Mouse (Mus musculus): ENCODE measurements around the gene Akap2. TPM values are rescaled to one million over a fixed set of nuclear protein-coding genes. Genes with fewer than 3 reads are reported as not detected.

The Akap2 gene
- polyA plus RNA-seq, 1 experiment = 20.8 TPM

- Histone ChIP-seq H3K4me3 (ENCODE audit: insufficient read depth, low read length) (no peak overlapping the region), H3K4me1 (ENCODE audit: control insufficient read depth, insufficient read depth, low read length) (peaks cover 1% of the 10 kb centered on the region; the same call in 1 of the 2 replicates), H3K27ac (ENCODE audit: insufficient read depth, low read length) (no peak overlapping the region)
- TF ChIP-seq POLR2A (IDR thresholded peaks at IDR 0.05; ENCODE audit: extremely low read depth, insufficient read depth, low read length) (no peak), CTCF (IDR thresholded peaks at IDR 0.05; ENCODE audit: extremely low read depth, insufficient read depth, low read length) (no peak)
Measured at GRCm38 (mm10) chr4:57738856-57739552, 21.5 kb downstream of the Akap2 start.

DNA sequence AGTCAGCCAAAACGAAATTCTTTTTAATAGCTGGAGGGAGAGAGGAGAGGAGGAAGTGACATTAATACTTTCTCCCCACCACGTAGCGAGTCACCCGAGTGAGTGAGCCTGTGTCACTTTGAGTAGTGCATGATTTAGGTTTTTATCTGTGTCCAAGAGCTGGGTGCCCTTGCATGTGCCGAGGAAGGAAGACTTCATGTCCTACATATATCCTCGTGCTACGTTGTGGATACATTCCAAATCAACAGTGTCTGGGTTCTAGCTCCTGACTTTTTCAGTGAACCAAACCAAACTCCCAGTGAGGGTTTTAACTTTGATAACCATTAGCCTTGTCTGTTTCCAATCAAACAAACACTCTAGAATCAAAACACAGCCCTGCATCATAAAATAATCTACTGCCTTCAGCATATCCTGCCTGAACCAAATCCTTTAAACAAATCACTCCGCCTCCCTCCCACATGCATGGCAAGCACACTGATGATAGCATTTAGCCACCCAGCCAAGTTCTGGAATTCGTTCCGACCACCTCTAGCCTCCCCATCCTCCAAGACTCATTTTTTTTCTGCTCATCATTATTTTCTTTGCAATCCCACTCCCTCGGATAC lies 26.0 kb downstream of the Akap2 start:
- H3K4me1 ChIP-seq (ENCODE audit: control insufficient read depth, insufficient read depth, low read length) = peaks cover 1% of the 10 kb centered on the region; the same call in 1 of the 2 replicates
- H3K27ac ChIP-seq (ENCODE audit: insufficient read depth, low read length) = no peak overlapping the region
- TF ChIP-seq POLR2A (IDR thresholded peaks at IDR 0.05; ENCODE audit: extremely low read depth, insufficient read depth, low read length) (no peak), CTCF (IDR thresholded peaks at IDR 0.05; ENCODE audit: extremely low read depth, insufficient read depth, low read length) (no peak)
- H3K4me3 ChIP-seq (ENCODE audit: insufficient read depth, low read length) = no peak overlapping the region

- Histone ChIP-seq H3K4me1 (ENCODE audit: control insufficient read depth, insufficient read depth, low read length) (no peaks in the 10 kb centered on the region), H3K4me3 (ENCODE audit: insufficient read depth, low read length) (no peak overlapping the region), H3K27ac (ENCODE audit: insufficient read depth, low read length) (no peak overlapping the region)
- TF ChIP-seq CTCF (IDR thresholded peaks at IDR 0.05; ENCODE audit: extremely low read depth, insufficient read depth, low read length) (no peak), POLR2A (IDR thresholded peaks at IDR 0.05; ENCODE audit: extremely low read depth, insufficient read depth, low read length) (no peak)
Measured at GRCm38 (mm10) chr4:57750651-57751050, 33.2 kb downstream of the Akap2 start.

DNA sequence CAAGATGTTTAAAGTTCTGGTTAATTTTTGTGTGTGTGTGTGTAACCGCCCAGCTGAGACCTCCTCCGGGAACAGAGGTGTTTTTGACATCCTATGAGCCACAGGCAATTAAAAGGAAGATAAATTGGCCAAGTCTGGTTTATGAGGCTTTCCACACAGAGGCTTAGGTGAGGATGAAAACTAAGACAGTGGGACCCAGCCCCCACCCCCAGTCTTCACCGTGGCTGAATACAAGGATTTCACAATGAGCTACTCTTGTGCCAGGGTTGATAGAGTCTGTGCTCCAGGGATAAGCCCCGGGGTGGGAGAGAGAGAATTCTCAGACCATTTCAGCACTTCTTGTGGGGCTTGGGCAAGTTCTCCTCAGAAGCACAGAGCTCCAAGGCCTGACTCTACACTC lies 33.6 kb downstream of the Akap2 start:
- TF ChIP-seq CTCF (IDR thresholded peaks at IDR 0.05; ENCODE audit: extremely low read depth, insufficient read depth, low read length) = no peak
- no peak for TF ChIP-seq POLR2A (IDR thresholded peaks at IDR 0.05; ENCODE audit: extremely low read depth, insufficient read depth, low read length)
- Histone ChIP-seq H3K4me1 (ENCODE audit: control insufficient read depth, insufficient read depth, low read length) (no peaks in the 10 kb centered on the region), H3K4me3 (ENCODE audit: insufficient read depth, low read length) (no peak overlapping the region), H3K27ac (ENCODE audit: insufficient read depth, low read length) (no peak overlapping the region)

- Histone ChIP-seq H3K4me3 (ENCODE audit: insufficient read depth, low read length) (no peak overlapping the region), H3K27ac (ENCODE audit: insufficient read depth, low read length) (no peak overlapping the region), H3K4me1 (ENCODE audit: control insufficient read depth, insufficient read depth, low read length) (no peaks in the 10 kb centered on the region)
- TF ChIP-seq CTCF (IDR thresholded peaks at IDR 0.05; ENCODE audit: extremely low read depth, insufficient read depth, low read length) (no peak), POLR2A (IDR thresholded peaks at IDR 0.05; ENCODE audit: extremely low read depth, insufficient read depth, low read length) (no peak)
Measured at GRCm38 (mm10) chr4:57751566-57751965, 34.1 kb downstream of the Akap2 start.

GRCm38 (mm10) chr4:57755085-57755484 lies 37.6 kb downstream of the Akap2 start:
- Histone ChIP-seq H3K4me3 (ENCODE audit: insufficient read depth, low read length) (no peak overlapping the region), H3K4me1 (ENCODE audit: control insufficient read depth, insufficient read depth, low read length) (no peaks in the 10 kb centered on the region; the same call in 1 of the 2 replicates), H3K27ac (ENCODE audit: insufficient read depth, low read length) (no peak overlapping the region)
- TF ChIP-seq CTCF (IDR thresholded peaks at IDR 0.05; ENCODE audit: extremely low read depth, insufficient read depth, low read length) (no peak), POLR2A (IDR thresholded peaks at IDR 0.05; ENCODE audit: extremely low read depth, insufficient read depth, low read length) (no peak)

DNA sequence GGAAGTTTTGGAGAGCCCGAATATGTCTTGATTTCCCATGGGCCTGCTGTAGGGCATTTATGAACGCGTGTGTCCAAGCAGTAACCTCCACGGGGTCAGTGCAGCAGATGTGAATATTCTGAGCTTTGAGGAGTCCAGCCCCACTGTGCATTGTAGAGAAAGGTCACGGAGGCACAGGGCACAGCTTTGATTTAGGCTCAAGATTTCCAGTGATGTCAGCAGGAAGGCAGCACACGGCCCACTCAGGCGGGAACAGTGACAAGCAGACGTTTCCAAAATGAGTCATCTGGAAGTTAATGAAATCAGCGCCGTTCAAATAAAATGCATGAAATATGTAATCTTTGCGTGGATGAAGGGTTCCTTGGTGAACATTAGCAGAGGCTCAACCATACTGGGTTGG lies 40.5 kb downstream of the Akap2 start:
- TF ChIP-seq POLR2A (IDR thresholded peaks at IDR 0.05; ENCODE audit: extremely low read depth, insufficient read depth, low read length) = no peak
- no peak for TF ChIP-seq CTCF (IDR thresholded peaks at IDR 0.05; ENCODE audit: extremely low read depth, insufficient read depth, low read length)
- Histone ChIP-seq H3K4me1 (ENCODE audit: control insufficient read depth, insufficient read depth, low read length) (peaks cover 2% of the 10 kb centered on the region; the same call in 1 of the 2 replicates), H3K4me3 (ENCODE audit: insufficient read depth, low read length) (no peak overlapping the region), H3K27ac (ENCODE audit: insufficient read depth, low read length) (no peak overlapping the region)

DNA sequence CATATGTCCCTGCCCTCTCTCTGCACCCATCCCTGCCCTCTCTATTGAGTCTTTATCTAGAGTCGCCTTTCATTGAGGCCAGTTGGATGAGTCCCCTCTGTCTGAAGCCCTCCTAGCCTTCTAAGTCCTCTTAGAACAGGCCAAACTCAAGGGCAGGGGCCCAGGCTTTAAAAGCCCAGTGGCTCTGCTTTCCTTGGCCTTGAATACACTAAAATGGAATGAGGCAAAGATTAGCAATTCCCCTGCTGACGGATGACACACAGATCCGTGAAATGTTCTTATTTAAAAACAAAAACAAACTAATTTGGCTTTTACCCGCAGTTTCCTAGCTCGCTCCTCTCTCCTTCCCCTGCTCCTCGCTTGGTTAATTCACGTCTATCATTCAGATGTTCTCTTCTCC lies 45.0 kb downstream of the Akap2 start:
- no peak for TF ChIP-seq CTCF (IDR thresholded peaks at IDR 0.05; ENCODE audit: extremely low read depth, insufficient read depth, low read length)
- no peak for TF ChIP-seq POLR2A (IDR thresholded peaks at IDR 0.05; ENCODE audit: extremely low read depth, insufficient read depth, low read length)
- Histone ChIP-seq H3K27ac (ENCODE audit: insufficient read depth, low read length) (no peak overlapping the region), H3K4me1 (ENCODE audit: control insufficient read depth, insufficient read depth, low read length) (peaks cover 6% of the 10 kb centered on the region; the same call in 1 of the 2 replicates), H3K4me3 (ENCODE audit: insufficient read depth, low read length) (no peak overlapping the region)

DNA sequence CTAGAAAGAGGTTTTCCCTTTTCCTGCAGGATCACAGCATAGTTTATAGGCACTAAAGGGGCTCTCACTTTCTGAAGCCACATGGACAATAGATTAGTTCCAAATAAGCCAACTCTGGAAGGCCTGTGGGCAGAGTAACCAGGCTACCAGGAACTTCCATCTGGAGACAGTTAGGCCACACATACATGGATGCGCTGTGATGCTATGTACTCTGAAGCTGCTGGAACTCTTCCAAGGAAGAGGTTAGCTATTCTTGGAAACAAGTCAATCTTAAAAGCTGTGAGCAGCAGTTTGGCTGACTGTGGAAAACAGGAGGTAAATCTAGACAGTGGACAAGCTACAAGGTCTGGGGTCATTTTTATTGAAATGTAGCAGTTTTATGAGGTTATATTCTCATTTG lies 46.9 kb downstream of the Akap2 start:
- Histone ChIP-seq H3K4me3 (ENCODE audit: insufficient read depth, low read length) (no peak overlapping the region), H3K27ac (ENCODE audit: insufficient read depth, low read length) (no peak overlapping the region), H3K4me1 (ENCODE audit: control insufficient read depth, insufficient read depth, low read length) (peaks cover 6% of the 10 kb centered on the region; the same call in 1 of the 2 replicates)
- TF ChIP-seq POLR2A (IDR thresholded peaks at IDR 0.05; ENCODE audit: extremely low read depth, insufficient read depth, low read length) = no peak
- TF ChIP-seq CTCF (IDR thresholded peaks at IDR 0.05; ENCODE audit: extremely low read depth, insufficient read depth, low read length) = no peak

- H3K4me3 ChIP-seq (ENCODE audit: insufficient read depth, low read length) = no peak overlapping the region
- no peak overlapping the region for H3K27ac ChIP-seq (ENCODE audit: insufficient read depth, low read length)
- H3K4me1 ChIP-seq (ENCODE audit: control insufficient read depth, insufficient read depth, low read length) = peaks cover 6% of the 10 kb centered on the region; the same call in 1 of the 2 replicates
- TF ChIP-seq CTCF (IDR thresholded peaks at IDR 0.05; ENCODE audit: extremely low read depth, insufficient read depth, low read length) (no peak), POLR2A (IDR thresholded peaks at IDR 0.05; ENCODE audit: extremely low read depth, insufficient read depth, low read length) (no peak)
Measured at GRCm38 (mm10) chr4:57764926-57765325, 47.5 kb downstream of the Akap2 start.

All from cortical plate, adult 2 months (tissue).